Mouse (Mus musculus): Measurements from ENCODE around the gene Gtsf1l.
"Not testable (repeated sequence)": the region's sequence is repeated elsewhere in the genome, so short reads cannot be mapped to it uniquely, and the experiment has no call there.

Gtsf1l gene

GRCm38 (mm10) chr2:163086561-163086960, 1.1 kb downstream of the Gtsf1l start:
- DNase-seq (ENCODE audit: low read depth, low spot score) = no peak

GRCm38 (mm10) chr2:163085047-163085446, 2.6 kb downstream of the Gtsf1l start:
- no peak for DNase-seq (ENCODE audit: low read depth, low spot score)

- no peak for DNase-seq (ENCODE audit: low read depth, low spot score)
Observed at GRCm38 (mm10) chr2:163084519-163084918, 3.1 kb downstream of the Gtsf1l start.

GRCm38 (mm10) chr2:163082591-163082990, 5.1 kb downstream of the Gtsf1l start:
- no peak for DNase-seq (ENCODE audit: low read depth, low spot score)

GRCm38 (mm10) chr2:163079041-163079440, 8.6 kb downstream of the Gtsf1l start:
- no peak for DNase-seq (ENCODE audit: low read depth, low spot score)

GRCm38 (mm10) chr2:163075234-163075633, 12.4 kb downstream of the Gtsf1l start:
- no peak for DNase-seq (ENCODE audit: low read depth, low spot score)

- no peak for DNase-seq (ENCODE audit: low read depth, low spot score)
Observed at GRCm38 (mm10) chr2:163074808-163075207, 12.8 kb downstream of the Gtsf1l start.

- no peak for DNase-seq (ENCODE audit: low read depth, low spot score)
Observed at GRCm38 (mm10) chr2:163074006-163074405, 13.6 kb downstream of the Gtsf1l start.

- no peak for DNase-seq (ENCODE audit: low read depth, low spot score)
Observed at GRCm38 (mm10) chr2:163073023-163073757, 14.5 kb downstream of the Gtsf1l start.

GRCm38 (mm10) chr2:163071590-163071989, 16.1 kb downstream of the Gtsf1l start:
- no peak for DNase-seq (ENCODE audit: low read depth, low spot score)

GRCm38 (mm10) chr2:163070213-163070612, 17.4 kb downstream of the Gtsf1l start:
- DNase-seq (ENCODE audit: low read depth, low spot score) = no peak

GRCm38 (mm10) chr2:163067233-163067632, 20.4 kb downstream of the Gtsf1l start:
- DNase-seq (ENCODE audit: low read depth, low spot score) = no peak

- DNase-seq (ENCODE audit: low read depth, low spot score) = no peak
Observed at GRCm38 (mm10) chr2:163066326-163066725, 21.3 kb downstream of the Gtsf1l start.

GRCm38 (mm10) chr2:163062119-163062508, 25.5 kb downstream of the Gtsf1l start:
- no peak for DNase-seq (ENCODE audit: low read depth, low spot score)

- DNase-seq (ENCODE audit: low read depth, low spot score) = no peak
Observed at GRCm38 (mm10) chr2:163061203-163062118, 26.2 kb downstream of the Gtsf1l start.

GRCm38 (mm10) chr2:163060630-163061029, 27.0 kb downstream of the Gtsf1l start:
- no peak for DNase-seq (ENCODE audit: low read depth, low spot score)

GRCm38 (mm10) chr2:163058981-163059380, 28.7 kb downstream of the Gtsf1l start:
- not testable (repeated sequence) for DNase-seq (ENCODE audit: low read depth, low spot score)

- DNase-seq (ENCODE audit: low read depth, low spot score) = no peak
Observed at GRCm38 (mm10) chr2:163056584-163056983, 31.1 kb downstream of the Gtsf1l start.

- DNase-seq (ENCODE audit: low read depth, low spot score) = no peak
Observed at GRCm38 (mm10) chr2:163055715-163056114, 31.9 kb downstream of the Gtsf1l start.

GRCm38 (mm10) chr2:163054891-163055494, 32.7 kb downstream of the Gtsf1l start:
- peak; percentile 25 for DNase-seq (ENCODE audit: low read depth, low spot score)

- peak; percentile 94 for DNase-seq (ENCODE audit: low read depth, low spot score)
Observed at GRCm38 (mm10) chr2:163054335-163054840, 33.3 kb downstream of the Gtsf1l start, which contains the start of gene Mybl2. Mybl2 (plus strand) TSS chr2:163054687.

- no peak for DNase-seq (ENCODE audit: low read depth, low spot score)
Observed at GRCm38 (mm10) chr2:163052826-163053225, 34.8 kb downstream of the Gtsf1l start.

Data from CD4-positive helper T cell, adult 2 months (primary cell).